Mouse (Mus musculus) hindbrain, embryonic 16.5 days (tissue): ENCODE measurements at regions not wholly inside any gene's neighbourhood (a gene's known extent, or its start where the extent isn't known, plus 50 kb on each side); places are given as distances from the start of the nearest gene placed in this dataset.

Source experiments
- ATAC-seq: fragments of 200-750 bp; cut with Nextera tagmentation; 2 replicates; pipeline ENCODE4 v1.8.0; 2017; ENCODE audit warnings: moderate TSS enrichment, moderate library complexity
- H3K27ac ChIP-seq: fragments of 300-500 bp; sonication (generic); 2 replicates; pipeline ENCODE4 v1.5.1; 2014; ENCODE audit warnings: low read depth, mild to moderate bottlenecking, control low read depth, low read length, moderate library complexity
- H3K27me3 ChIP-seq: fragments of 300-500 bp; sonication (generic); replicated peaks from 2 replicates; pipeline ENCODE4 v1.6.1; 2014; ENCODE audit warnings: low read length; ENCODE audit not compliant: control insufficient read depth, insufficient read depth
- H3K36me3 ChIP-seq: fragments of 300-500 bp; sonication (generic); 2 replicates; pipeline ENCODE4 v1.6.1; 2014; ENCODE audit warnings: mild to moderate bottlenecking, low read length, moderate library complexity, mixed read lengths; ENCODE audit not compliant: control insufficient read depth, insufficient read depth
- H3K4me1 ChIP-seq: fragments of 300-500 bp; sonication (generic); 2 replicates; pipeline ENCODE4 v1.6.1; 2014; ENCODE audit warnings: low read depth, low read length; ENCODE audit not compliant: control insufficient read depth, insufficient read depth
- H3K4me2 ChIP-seq: fragments of 300-500 bp; sonication (generic); 2 replicates; pipeline ENCODE4 v1.6.1; 2014; ENCODE audit warnings: mild to moderate bottlenecking, low read length, control low read depth, moderate library complexity
- H3K4me3 ChIP-seq: fragments of 300-500 bp; sonication (generic); 2 replicates; pipeline ENCODE4 v1.5.1; 2014; ENCODE audit warnings: mild to moderate bottlenecking, low read length, control low read depth, moderate library complexity
- H3K9ac ChIP-seq: fragments of 300-500 bp; sonication (generic); 2 replicates; pipeline ENCODE4 v1.6.1; 2014; ENCODE audit warnings: low read depth, mild to moderate bottlenecking, control low read depth, low read length, moderate library complexity
- H3K9me3 ChIP-seq: fragments of 300-500 bp; sonication (generic); 2 replicates; pipeline ENCODE4 v1.6.1; 2014; ENCODE audit warnings: mild to moderate bottlenecking, low read length, moderate library complexity; ENCODE audit not compliant: control insufficient read depth
- WGBS: fragments of 180-500 bp; shearing (Covaris S2); extraction: QIAGEN DNeasy Blood & Tissue Kit; methylation state at CpG from one replicate; pipeline ENCODE4 v1.1.7; 2014; 5-methylcytosine and 5-hydroxymethylcytosine counted together

DNA sequence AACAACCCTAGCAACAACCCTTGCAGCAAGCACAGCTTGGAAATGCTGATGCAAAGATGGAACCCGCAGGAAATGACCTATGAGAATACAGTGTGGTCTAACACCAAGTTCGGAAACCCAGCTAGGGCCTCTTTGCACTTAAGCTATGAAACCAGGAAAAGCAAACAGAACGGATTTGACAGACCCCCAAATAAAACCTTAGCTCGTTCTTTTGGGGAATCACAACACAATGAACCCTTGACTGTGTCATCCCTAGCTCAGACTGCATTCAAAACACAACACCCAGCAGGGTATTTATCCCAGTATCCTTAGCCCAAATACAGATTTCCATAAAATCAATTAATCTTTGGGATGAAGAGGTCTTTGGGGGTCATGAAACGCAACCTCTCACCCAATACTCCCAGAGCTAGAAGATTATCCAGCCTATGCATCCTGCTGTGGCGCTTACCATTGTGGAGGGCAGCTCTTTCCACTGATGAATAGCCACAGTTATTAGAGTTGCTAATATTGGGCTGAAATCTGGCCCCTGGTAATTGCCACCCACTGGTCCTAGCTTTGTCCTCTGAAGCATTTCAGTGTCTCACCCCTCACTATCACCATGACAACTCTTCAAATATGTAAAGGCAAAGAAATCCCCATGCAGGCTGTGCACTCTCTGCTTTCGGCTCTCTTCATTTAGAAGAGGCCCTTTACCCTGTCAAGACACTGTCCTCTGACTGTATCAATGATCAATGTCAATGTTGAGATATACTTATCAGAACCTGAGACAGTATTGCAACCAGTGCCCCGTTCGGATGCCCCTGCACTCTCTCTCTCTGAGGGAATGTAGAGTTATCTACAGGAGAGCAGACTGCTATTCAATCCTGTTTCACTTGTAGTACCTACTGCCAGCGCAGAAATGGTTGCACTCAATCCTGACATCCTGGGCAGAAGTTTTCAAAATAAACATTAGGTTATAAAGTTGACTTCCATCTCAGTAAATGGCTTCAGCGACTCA, 277.7 kb downstream of the Ube2cbp start:
- ATAC-seq: peak; percentile 72
- Histone ChIP-seq H3K36me3 (no peaks in the 10 kb centered on the region), H3K4me2 (no peak overlapping the region), H3K9me3 (no peaks in the 10 kb centered on the region), H3K4me1 (no peaks in the 10 kb centered on the region), H3K27ac (no peak overlapping the region), H3K4me3 (no peak overlapping the region), H3K9ac (no peak overlapping the region), H3K27me3 (no peaks in the 10 kb centered on the region)
- 28% methylated on average over 11 of the region's 11 CpGs for WGBS

GRCm38 (mm10) chr9:86188873-86189272, 275.9 kb downstream of the Ube2cbp start:
- ATAC-seq: no peak
- 20% methylated on average over 2 of the region's 2 CpGs for WGBS

DNA sequence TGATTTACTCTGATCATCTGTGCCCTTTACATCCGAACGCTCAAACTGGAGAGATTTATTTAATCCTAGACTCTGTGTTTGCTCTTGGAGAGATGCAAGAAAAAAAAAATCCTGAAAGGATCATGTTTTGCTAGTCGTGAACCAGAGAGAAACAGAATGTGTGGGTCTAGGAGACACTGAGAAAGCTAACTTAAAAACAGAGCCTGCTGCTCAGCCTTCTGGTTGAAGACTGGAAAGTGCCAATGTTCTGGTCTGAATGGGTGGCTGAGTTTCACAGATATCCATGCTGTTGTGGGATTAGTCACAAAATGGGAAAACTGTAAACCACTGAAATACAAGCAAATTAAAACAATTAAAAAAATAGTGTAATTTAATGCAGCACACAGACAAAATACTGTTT, 259.7 kb downstream of the Ube2cbp start:
- Histone ChIP-seq H3K9me3 (no peaks in the 10 kb centered on the region), H3K4me1 (no peaks in the 10 kb centered on the region), H3K9ac (no peak overlapping the region), H3K4me2 (no peak overlapping the region), H3K4me3 (no peak overlapping the region), H3K36me3 (no peaks in the 10 kb centered on the region), H3K27ac (no peak overlapping the region), H3K27me3 (no peaks in the 10 kb centered on the region)
- ATAC-seq: no peak
- WGBS: 79% methylated on average over 3 of the region's 3 CpGs

More at GRCm38 (mm10) chr9:86188873-86189272, 275.9 kb downstream of the Ube2cbp start:
- Histone ChIP-seq H3K4me1 (no peaks in the 10 kb centered on the region), H3K27me3 (no peaks in the 10 kb centered on the region), H3K9ac (no peak overlapping the region), H3K9me3 (no peaks in the 10 kb centered on the region), H3K36me3 (no peaks in the 10 kb centered on the region), H3K27ac (no peak overlapping the region), H3K4me3 (no peak overlapping the region), H3K4me2 (no peak overlapping the region)

DNA sequence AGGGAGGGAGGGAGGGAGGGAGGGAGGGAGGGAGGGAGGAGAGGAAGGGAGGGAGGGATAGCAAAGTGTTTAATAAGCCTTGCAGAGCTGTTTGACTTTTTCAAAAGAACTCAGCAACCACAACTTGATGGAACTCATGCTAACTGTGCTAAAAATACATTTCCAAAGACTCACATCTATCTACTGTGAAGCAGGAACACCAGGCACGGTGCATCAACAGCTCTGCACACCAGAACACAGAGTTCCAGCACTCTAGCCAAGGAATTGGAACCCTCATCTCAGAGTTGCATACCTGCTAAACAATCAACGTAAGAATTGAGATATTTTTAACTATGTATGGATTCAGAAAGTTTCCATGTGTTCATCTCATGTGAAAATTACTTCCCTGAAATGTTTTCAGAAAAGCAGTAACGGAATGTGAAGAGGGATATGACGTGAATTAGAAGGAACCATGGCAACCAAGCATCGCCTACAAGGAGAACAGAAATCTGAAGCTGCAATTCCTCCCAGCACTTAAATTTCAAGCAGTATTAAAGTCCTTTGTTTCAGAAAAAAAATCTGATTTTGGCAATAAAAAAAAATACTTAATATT, 256.3 kb downstream of the Ube2cbp start:
- Histone ChIP-seq H3K4me3 (no peak overlapping the region), H3K4me1 (no peaks in the 10 kb centered on the region), H3K9me3 (no peaks in the 10 kb centered on the region), H3K36me3 (no peaks in the 10 kb centered on the region), H3K9ac (no peak overlapping the region), H3K4me2 (no peak overlapping the region), H3K27ac (no peak overlapping the region), H3K27me3 (no peaks in the 10 kb centered on the region)
- 75% methylated on average over 5 of the region's 5 CpGs for WGBS
- no peak for ATAC-seq

- ATAC-seq: no peak
- no peak overlapping the region for H3K4me3 ChIP-seq
- no peak overlapping the region for H3K4me2 ChIP-seq
- peaks cover 2% of the 10 kb centered on the region; the same call in 1 of the 2 replicates for H3K9me3 ChIP-seq
- H3K9ac ChIP-seq: no peak overlapping the region
- H3K36me3 ChIP-seq: no peaks in the 10 kb centered on the region
- WGBS: 92% methylated on average over 3 of the region's 3 CpGs
- no peaks in the 10 kb centered on the region for H3K4me1 ChIP-seq
- H3K27ac ChIP-seq: no peak overlapping the region
- no peaks in the 10 kb centered on the region for H3K27me3 ChIP-seq
These were observed 253.5 kb downstream of the Ube2cbp start for GRCm38 (mm10) chr9:86211267-86211666.

DNA sequence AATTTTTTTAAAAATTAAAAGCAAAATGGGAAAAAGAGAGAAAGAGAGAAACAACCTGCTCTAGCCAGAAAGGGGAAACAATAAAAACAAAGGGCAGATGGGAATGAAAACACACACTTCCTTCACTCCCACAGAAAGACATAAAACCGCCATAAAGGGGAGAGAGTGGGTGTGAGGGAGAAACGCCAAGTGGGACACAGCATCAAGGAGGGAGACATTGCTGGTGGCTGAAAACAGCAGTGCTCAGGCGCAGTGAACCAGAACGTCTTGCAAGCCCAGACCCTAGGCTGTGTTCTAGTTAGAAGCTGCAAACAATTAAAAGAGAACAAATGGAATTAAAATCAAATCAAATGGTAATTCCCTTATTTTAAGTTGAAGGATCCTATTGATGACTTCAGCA, 245.1 kb downstream of the Ube2cbp start:
- Histone ChIP-seq H3K9ac (no peak overlapping the region), H3K4me2 (no peak overlapping the region), H3K27ac (no peak overlapping the region), H3K36me3 (no peaks in the 10 kb centered on the region), H3K9me3 (peaks cover 2% of the 10 kb centered on the region; the same call in 1 of the 2 replicates), H3K4me3 (no peak overlapping the region), H3K4me1 (peaks cover 6% of the 10 kb centered on the region), H3K27me3 (no peaks in the 10 kb centered on the region)
- WGBS: 74% methylated on average over 4 of the region's 4 CpGs
- ATAC-seq: no peak

DNA sequence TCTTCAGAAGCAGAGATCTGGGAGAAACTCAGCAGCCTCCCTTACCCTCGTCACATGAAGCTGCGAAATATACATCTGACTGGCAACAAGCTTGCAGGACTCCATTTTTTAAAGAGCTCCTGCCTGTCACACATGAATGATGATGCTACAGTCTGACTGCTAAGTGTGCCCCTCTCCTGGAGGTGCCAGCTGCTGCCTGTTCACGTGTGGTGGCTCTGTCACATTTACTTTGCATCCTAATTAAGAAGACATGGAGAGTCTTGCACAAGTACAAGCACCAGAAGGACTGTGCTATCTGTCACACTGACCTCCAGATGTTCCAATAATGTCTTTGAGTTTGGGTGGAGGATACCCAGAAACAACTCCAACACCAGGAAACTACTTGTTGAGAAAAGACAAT, 240.2 kb downstream of the Ube2cbp start:
- H3K4me2 ChIP-seq: no peak overlapping the region
- 45% methylated on average over 3 of the region's 3 CpGs for WGBS
- H3K27me3 ChIP-seq: no peaks in the 10 kb centered on the region
- no peak overlapping the region for H3K9ac ChIP-seq
- H3K36me3 ChIP-seq: no peaks in the 10 kb centered on the region
- no peaks in the 10 kb centered on the region for H3K9me3 ChIP-seq
- H3K4me1 ChIP-seq: peaks cover 7% of the 10 kb centered on the region
- no peak overlapping the region for H3K4me3 ChIP-seq
- peak; percentile 86 for ATAC-seq
- no peak overlapping the region for H3K27ac ChIP-seq

- Histone ChIP-seq H3K4me3 (no peak overlapping the region), H3K4me2 (no peak overlapping the region), H3K36me3 (no peaks in the 10 kb centered on the region), H3K4me1 (no peaks in the 10 kb centered on the region), H3K9me3 (no peaks in the 10 kb centered on the region), H3K27ac (no peak overlapping the region), H3K9ac (no peak overlapping the region), H3K27me3 (no peaks in the 10 kb centered on the region)
- 23% methylated on average over 7 of the region's 7 CpGs for WGBS
- peak; percentile 42; the same call in 1 of the 2 replicates for ATAC-seq
These were observed 233.9 kb downstream of the Ube2cbp start for GRCm38 (mm10) chr9:86230673-86231350.

DNA sequence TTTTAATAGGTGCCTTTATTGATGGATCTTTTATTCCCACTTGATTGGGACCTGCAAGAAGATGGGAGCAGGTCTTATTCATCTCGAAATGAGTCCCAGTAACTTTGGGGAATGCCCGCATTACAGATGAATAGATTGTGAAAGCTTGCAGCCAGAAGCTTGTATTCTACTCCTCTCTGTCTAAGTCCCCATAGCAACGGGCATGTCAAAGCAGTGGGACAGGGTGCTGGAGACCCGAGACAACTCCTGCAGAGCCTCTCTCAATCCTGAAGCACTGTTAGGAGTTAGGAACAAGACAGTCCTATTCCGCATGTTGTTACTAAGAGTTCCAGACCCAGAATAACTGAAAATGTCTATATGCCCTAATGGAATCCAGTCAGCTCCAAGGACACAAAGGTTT, 233.1 kb downstream of the Ube2cbp start:
- Histone ChIP-seq H3K4me1 (no peaks in the 10 kb centered on the region), H3K4me2 (no peak overlapping the region), H3K9ac (no peak overlapping the region), H3K9me3 (no peaks in the 10 kb centered on the region), H3K27ac (no peak overlapping the region), H3K36me3 (no peaks in the 10 kb centered on the region), H3K4me3 (no peak overlapping the region), H3K27me3 (no peaks in the 10 kb centered on the region)
- WGBS: 27% methylated on average over 5 of the region's 5 CpGs
- peak; percentile 79; the same call in 1 of the 2 replicates for ATAC-seq
